Mouse (Mus musculus) liver, adult 2 months (tissue): Measurements from ENCODE around the gene Ppp1r14d.

Source experiments
- CTCF ChIP-seq: fragments of 200-500 bp; IDR thresholded peaks from 2 replicates; pipeline ENCODE4 v1.5.1; 2011; ENCODE audit warnings: low read depth, low read length, control low read depth
- POLR2A ChIP-seq: fragments of 200-500 bp; IDR thresholded peaks from 2 replicates; pipeline ENCODE4 v1.6.1; 2011; ENCODE audit warnings: low read length, control low read depth; ENCODE audit not compliant: insufficient read depth; ENCODE audit errors: extremely low read depth

GRCm38 (mm10) chr2:119236682-119237209 is 7.0 kb upstream of the Ppp1r14d start:
- TF ChIP-seq CTCF (no peak), POLR2A (no peak)
